Mouse (Mus musculus) lung, embryonic 14.5 days (tissue): Measurements from ENCODE around the gene Snd1. TPM values are rescaled to one million over a fixed set of nuclear protein-coding genes. Genes with fewer than 3 reads are reported as not detected.
A peak's percentile ranks its signal among the peaks of the same experiment; 100 is the strongest.

Source experiments
- ATAC-seq: fragments of 200-750 bp; cut with Nextera tagmentation; 2 replicates; pipeline ENCODE4 v1.8.0; 2017; ENCODE audit warnings: mild to moderate bottlenecking, moderate TSS enrichment, moderate library complexity; ENCODE audit not compliant: insufficient read depth
- DNase-seq: peaks from one replicate; pipeline ENCODE4 v3.0.0-alpha.2; 2015
- H3K27ac ChIP-seq: fragments of 300-500 bp; sonication (generic); 2 replicates; pipeline ENCODE4 v1.5.1; 2014; ENCODE audit warnings: low read depth, mild to moderate bottlenecking, moderate library complexity
- H3K27me3 ChIP-seq: fragments of 300-500 bp; sonication (generic); 2 replicates; pipeline ENCODE4 v1.6.1; 2014; ENCODE audit warnings: low read length, control low read depth; ENCODE audit not compliant: insufficient read depth
- H3K36me3 ChIP-seq: fragments of 300-500 bp; sonication (generic); 2 replicates; pipeline ENCODE4 v1.6.1; 2014; ENCODE audit warnings: control low read depth; ENCODE audit not compliant: insufficient read depth
- H3K4me1 ChIP-seq: fragments of 300-500 bp; sonication (generic); 2 replicates; pipeline ENCODE4 v1.6.1; 2014; ENCODE audit warnings: antibody characterized with exemption, control low read depth; ENCODE audit not compliant: insufficient read depth
- H3K4me2 ChIP-seq: fragments of 300-500 bp; sonication (generic); 2 replicates; pipeline ENCODE4 v1.6.1; 2014; ENCODE audit warnings: mild to moderate bottlenecking
- H3K4me3 ChIP-seq: fragments of 300-500 bp; sonication (generic); 2 replicates; pipeline ENCODE4 v1.5.1; 2014; ENCODE audit warnings: low read depth, low read length
- H3K9ac ChIP-seq: fragments of 300-500 bp; sonication (generic); 2 replicates; pipeline ENCODE4 v1.6.1; 2014
- H3K9me3 ChIP-seq: fragments of 300-500 bp; sonication (generic); 2 replicates; pipeline ENCODE4 v1.6.1; 2016; ENCODE audit warnings: low read depth, low read length, control low read depth
- CTCF ChIP-seq: IDR thresholded peaks from 2 replicates; pipeline ENCODE4 v1.5.1; 2016; ENCODE audit warnings: antibody characterized with exemption, low read depth
- WGBS: fragments of 180-500 bp; shearing (Covaris S2); extraction: QIAGEN DNeasy Blood & Tissue Kit; methylation state at CpG from one replicate; pipeline ENCODE4 v1.1.7; 2014; 5-methylcytosine and 5-hydroxymethylcytosine counted together
- polyA plus RNA-seq: library from polyadenylated mRNA; unstranded; fragments of >200 nt; fragmentation: Nextera tagmentation; extraction: Ambion mirVana; gene quantifications from 2 replicates; pipeline ENCODE4 v1.2.1, GENCODE M21; 2014

The Snd1 gene
- polyA plus RNA-seq, 1 experiment from 2014 or later, result 145 TPM

DNA sequence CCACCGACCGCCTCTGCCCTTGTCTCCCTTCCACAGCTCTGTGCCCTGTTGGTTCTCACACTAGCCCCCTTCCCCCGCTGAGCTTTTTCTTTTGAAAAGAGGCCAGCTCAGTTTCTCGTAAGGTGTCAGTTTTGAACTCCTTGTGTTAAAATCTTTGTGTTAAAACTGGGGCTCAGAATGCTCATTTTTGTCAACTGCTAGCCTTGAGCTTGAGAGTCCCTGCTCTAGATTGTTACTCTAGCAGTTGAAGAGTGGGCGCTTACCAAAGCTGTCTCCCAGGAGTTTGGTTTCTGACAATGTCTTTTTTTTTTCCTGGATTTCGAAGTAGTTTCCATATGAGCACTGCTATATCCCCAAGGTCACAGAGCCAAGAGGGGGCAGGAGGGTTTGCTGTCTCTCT is 82.8 kb downstream of the Snd1 start:
- Histone ChIP-seq H3K4me3 (no peak overlapping the region), H3K4me1 (no peaks in the 10 kb centered on the region), H3K9ac (no peak overlapping the region), H3K4me2 (no peak overlapping the region), H3K27ac (no peak overlapping the region), H3K9me3 (no peaks in the 10 kb centered on the region), H3K27me3 (no peaks in the 10 kb centered on the region), H3K36me3 (peaks cover 41% of the 10 kb centered on the region)
- ATAC-seq, result no peak
- DNase-seq, result no peak
- TF ChIP-seq CTCF, result no peak
- 83% methylated on average over 6 of the region's 6 CpGs for WGBS

DNA sequence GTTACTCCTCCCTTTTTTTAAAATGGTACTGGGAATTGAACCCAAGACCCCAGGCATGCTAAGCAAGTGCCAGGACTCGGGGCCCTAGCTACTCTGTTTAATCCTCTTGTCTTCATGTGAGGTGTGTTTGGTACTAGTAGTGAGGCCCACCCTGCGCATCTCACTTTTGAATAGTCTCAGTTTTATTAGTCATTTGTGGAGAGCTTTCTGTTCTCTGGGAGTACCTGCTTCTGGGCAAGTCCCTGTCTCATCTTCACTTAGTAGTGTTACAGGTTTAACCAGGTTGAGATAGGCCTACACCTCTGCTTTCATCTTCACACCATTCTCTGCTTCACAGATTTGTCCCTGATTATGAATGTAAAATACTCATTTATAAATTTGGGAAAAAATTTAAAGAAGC is 84.5 kb downstream of the Snd1 start:
- no peak for TF ChIP-seq CTCF
- peaks cover 43% of the 10 kb centered on the region for H3K36me3 ChIP-seq
- H3K27ac ChIP-seq, result no peak overlapping the region
- no peak overlapping the region for H3K9ac ChIP-seq
- no peak overlapping the region for H3K4me3 ChIP-seq
- no peaks in the 10 kb centered on the region for H3K27me3 ChIP-seq
- 76% methylated on average over 2 of the region's 2 CpGs for WGBS
- DNase-seq (no peak), ATAC-seq (no peak)
- H3K4me1 ChIP-seq, result no peaks in the 10 kb centered on the region
- H3K4me2 ChIP-seq, result no peak overlapping the region
- H3K9me3 ChIP-seq, result no peaks in the 10 kb centered on the region

DNA sequence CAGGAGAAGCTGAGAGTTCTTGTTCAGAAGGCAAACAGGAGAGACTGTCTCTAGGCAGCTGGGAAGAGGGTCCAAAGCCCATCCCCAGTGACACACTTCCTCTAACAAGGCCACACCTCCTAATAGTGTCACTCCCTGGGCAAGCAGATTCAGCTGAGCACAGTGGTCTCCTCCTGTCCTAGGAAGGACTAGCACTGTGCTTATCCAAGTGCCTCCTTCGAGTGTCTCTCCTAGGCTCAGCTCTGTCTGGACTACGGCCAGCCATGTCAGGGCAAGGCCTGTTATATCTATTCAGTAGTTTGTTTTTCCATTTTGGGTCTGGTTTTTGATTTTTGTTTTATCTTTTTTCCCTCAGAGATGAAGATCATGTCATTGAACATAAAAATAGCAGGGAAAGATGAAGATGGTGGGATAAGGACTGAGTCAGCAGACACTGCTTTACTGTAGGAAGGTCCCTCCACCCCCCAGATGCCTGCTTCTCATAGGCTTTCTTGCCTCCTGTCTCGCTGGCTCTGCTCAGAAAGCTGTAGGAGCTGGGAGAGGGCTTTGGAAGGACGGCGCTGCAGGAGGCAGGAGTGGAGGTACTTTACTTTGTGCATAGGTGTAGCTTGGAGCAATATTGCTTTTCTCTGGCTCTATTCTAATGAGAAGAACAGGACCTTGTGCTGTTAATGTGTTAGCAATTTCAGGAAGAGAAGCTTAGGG is 86.5 kb downstream of the Snd1 start:
- H3K27ac ChIP-seq, result no peak overlapping the region

DNA sequence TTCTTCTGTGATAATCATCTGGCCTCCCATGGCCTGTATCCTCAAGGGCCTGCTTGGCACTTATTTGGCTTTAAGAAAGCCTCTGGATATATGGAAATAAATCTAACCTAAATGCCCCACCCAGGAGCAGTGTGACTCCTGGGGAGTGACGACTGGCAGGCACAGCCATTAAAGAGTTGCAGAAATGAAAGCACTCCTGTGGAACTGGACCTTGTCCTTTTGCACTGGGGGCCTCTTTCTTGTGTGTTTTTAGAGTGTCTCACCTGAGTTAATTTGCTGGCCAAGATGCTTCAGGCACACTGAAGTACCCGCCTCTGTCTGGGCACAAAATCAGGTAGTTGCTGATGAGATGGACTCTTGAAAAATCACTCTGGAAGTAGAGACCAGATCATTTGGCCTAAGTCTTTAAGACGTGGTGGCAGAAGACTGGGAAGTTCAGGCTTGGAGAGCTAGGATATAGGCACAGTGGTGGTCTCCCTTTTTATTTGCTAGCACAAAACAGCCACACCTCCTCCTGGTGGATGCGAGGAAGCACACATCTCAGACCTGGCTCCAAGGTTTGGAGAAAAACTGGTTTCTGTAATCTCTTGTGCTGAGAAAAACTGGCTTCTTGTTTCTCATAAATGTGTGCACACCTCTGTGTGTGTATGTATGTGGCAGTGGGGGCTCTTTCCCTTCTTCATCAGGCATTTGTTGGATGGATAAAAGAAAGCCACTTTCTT is 87.5 kb downstream of the Snd1 start:
- H3K9me3 ChIP-seq, result no peaks in the 10 kb centered on the region
- no peak for TF ChIP-seq CTCF
- H3K9ac ChIP-seq, result no peak overlapping the region
- no peaks in the 10 kb centered on the region for H3K4me1 ChIP-seq
- H3K4me3 ChIP-seq, result no peak overlapping the region
- 77% methylated on average over 4 of the region's 4 CpGs for WGBS
- H3K36me3 ChIP-seq, result peaks cover 27% of the 10 kb centered on the region
- no peak for DNase-seq
- no peaks in the 10 kb centered on the region for H3K27me3 ChIP-seq
- no peak overlapping the region for H3K4me2 ChIP-seq
- no peak for ATAC-seq
- H3K27ac ChIP-seq, result no peak overlapping the region

More for the DNA sequence above, 86.5 kb downstream of the Snd1 start:
- no peak overlapping the region for H3K4me2 ChIP-seq
- DNase-seq, result no peak
- H3K9ac ChIP-seq, result no peak overlapping the region
- H3K4me1 ChIP-seq, result no peaks in the 10 kb centered on the region
- H3K4me3 ChIP-seq, result no peak overlapping the region
- H3K36me3 ChIP-seq, result peaks cover 32% of the 10 kb centered on the region
- WGBS, result 83% methylated on average over 5 of the region's 5 CpGs
- ATAC-seq, result no peak
- TF ChIP-seq CTCF, result no peak
- H3K27me3 ChIP-seq, result no peaks in the 10 kb centered on the region
- no peaks in the 10 kb centered on the region for H3K9me3 ChIP-seq

DNA sequence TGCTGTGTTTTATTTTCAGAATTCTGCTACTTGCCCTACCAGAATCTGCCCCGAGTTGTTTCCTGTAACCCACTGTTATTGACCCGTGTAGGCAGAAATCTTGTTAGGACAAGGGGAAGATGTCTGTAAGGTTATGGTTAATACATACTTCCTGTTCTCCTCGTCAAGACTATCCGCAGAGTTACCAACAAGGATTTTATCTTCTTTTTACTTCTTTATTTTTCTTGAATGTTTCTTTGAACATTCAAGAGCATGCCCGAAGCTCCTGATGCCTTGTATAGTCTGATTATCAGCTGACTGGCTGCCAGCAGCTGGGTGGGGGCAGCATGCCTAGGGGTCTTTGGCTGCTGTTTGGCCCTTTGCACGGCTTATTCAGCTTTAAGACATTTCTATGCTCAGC is 93.0 kb downstream of the Snd1 start:
- Histone ChIP-seq H3K27ac (no peak overlapping the region), H3K27me3 (no peaks in the 10 kb centered on the region), H3K36me3 (peaks cover 7% of the 10 kb centered on the region; the same call in 1 of the 2 replicates), H3K4me3 (no peak overlapping the region), H3K9ac (no peak overlapping the region), H3K9me3 (no peaks in the 10 kb centered on the region), H3K4me1 (no peaks in the 10 kb centered on the region), H3K4me2 (no peak overlapping the region)
- no peak for ATAC-seq
- DNase-seq, result no peak
- WGBS, result 76% methylated on average over 6 of the region's 6 CpGs
- no peak for TF ChIP-seq CTCF

DNA sequence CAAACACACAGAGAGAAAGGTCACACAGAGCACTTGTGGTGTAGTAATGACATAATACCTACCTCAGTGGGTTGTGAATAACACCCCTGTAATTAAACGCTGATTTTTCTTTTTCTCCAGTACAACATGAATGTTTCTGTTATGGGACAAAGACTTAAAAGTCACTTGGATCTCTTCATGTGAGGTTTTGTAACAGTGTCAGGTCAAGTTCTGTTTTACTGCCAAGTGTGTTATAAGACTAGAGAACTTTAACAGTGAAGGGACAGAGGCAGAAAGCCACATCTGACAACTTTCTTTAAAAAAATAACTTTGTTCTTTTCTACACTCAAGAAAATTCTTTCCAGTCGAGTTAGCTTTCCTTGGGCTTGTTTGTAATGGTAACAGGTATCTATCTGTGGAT is 97.0 kb downstream of the Snd1 start:
- no peak overlapping the region for H3K27ac ChIP-seq
- ATAC-seq (no peak), DNase-seq (no peak)
- WGBS, result 65% methylated on average over 2 of the region's 2 CpGs
- H3K4me3 ChIP-seq, result no peak overlapping the region
- no peaks in the 10 kb centered on the region for H3K36me3 ChIP-seq
- no peak for TF ChIP-seq CTCF
- H3K4me2 ChIP-seq, result no peak overlapping the region
- H3K4me1 ChIP-seq, result no peaks in the 10 kb centered on the region
- H3K27me3 ChIP-seq, result no peaks in the 10 kb centered on the region
- H3K9ac ChIP-seq, result no peak overlapping the region
- no peaks in the 10 kb centered on the region for H3K9me3 ChIP-seq

DNA sequence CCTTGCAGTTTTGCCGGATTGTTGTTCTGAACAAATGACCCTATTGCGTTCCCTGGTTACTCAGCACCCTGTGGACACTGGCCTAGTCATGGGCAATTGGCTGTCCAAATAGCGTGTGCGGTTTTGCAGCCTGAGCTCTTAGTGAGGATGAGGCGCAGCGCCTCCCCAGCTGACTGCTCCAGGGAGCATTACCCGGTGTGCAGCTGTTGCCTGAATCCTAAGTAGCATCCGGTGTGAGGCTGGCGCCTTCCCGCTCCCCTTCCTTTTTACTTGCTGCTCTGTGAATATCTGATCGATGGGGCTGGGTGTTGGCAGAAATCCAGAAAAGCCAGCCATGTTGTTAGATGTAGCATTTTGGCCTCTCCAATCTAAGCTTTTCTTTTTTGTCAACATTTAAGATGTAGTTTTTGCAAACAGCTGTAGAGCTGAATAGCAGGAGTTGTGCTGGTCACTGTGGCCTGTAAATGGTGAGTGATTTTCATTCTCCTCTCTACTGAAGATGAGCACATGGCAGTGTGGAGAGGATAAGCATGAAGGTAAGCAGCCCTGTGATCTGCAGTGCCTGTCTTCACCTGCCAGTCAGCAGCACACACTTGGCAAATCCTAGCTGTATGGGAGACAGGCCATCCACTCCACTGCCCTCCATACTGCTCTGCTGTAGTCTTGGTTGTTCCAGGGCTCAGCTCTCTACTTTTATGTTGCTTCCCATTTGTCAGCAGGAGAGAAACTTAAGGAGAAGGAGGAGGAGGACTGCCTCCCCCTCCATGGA is 98.2 kb downstream of the Snd1 start:
- H3K4me3 ChIP-seq, result no peak overlapping the region
- no peaks in the 10 kb centered on the region for H3K27me3 ChIP-seq
- no peaks in the 10 kb centered on the region for H3K9me3 ChIP-seq
- no peaks in the 10 kb centered on the region for H3K36me3 ChIP-seq
- DNase-seq, result peak; percentile 83
- H3K27ac ChIP-seq, result no peak overlapping the region
- H3K4me1 ChIP-seq, result no peaks in the 10 kb centered on the region
- H3K9ac ChIP-seq, result no peak overlapping the region
- no peak overlapping the region for H3K4me2 ChIP-seq
- no peak for TF ChIP-seq CTCF
- 43% methylated on average over 11 of the region's 11 CpGs for WGBS
- peak; percentile 77 for ATAC-seq
